Mouse (Mus musculus) frontal cortex, postnatal 25 days (tissue): ENCODE measurements around the gene Scarf1.
A peak's percentile ranks its signal among the peaks of the same experiment; 100 is the strongest.

Experiments used
- DNase-seq, 2 experiments: peaks; one replicate each; pipeline ENCODE4 v3.0.0; 2022; ENCODE audit warnings: low spot score in 2 of 2

The Scarf1 gene

DNA sequence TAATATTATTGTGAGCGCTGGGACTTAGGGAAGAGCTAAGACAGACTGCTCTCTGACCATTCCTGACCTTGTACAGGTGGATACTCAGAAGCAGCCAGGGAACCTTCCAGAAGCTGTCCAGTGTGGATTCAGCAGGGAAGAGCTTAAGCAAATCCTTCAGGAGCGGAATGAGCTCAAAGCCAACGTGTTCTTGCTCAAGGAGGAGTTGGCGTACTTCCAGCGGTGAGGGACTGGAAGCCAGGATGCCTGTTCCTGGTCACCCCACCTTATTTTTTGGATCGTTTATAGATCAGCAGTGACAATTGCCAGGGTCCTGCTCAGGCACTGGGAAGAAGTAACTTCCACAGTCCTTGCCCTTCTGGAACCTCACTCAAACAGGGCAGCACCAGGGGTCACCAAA lies 2.1 kb upstream of the Scarf1 start:
- DNase-seq, result no peak

DNA sequence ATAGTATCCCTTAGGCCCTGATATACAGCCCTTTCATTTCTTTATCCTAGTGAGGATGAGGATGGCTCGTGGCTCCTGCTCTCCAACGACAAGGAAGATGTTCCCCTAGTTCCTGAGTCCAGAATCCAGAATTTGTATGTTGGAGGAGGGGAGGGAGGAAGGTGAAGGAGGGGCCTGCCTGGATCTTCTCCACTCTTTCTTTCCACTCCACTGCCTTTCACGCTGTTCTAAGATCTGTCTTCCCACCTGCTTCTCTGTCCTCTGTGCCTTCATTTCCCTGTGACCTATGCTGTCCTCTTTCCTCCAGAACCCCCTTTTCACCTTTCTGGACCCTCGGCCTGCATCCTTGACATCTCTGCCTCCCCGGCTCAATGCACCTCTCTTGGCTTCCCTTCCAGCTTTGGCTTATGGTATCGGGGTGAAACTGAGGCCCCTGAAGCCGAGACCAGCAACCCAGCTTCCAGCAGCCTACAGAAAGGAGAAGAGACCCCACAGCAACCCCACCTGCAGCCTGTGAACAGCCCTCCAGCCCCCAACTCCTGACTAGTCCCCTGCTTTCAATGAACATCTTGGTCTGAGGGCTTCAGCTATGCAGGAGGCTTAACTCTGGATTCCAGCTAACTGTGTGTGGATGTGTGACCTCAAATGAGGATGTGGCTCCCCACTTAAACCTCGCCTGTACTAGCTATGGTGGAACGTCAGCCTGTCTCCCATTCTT lies 880 bp upstream of the Scarf1 start:
- DNase-seq, result no peak

DNA sequence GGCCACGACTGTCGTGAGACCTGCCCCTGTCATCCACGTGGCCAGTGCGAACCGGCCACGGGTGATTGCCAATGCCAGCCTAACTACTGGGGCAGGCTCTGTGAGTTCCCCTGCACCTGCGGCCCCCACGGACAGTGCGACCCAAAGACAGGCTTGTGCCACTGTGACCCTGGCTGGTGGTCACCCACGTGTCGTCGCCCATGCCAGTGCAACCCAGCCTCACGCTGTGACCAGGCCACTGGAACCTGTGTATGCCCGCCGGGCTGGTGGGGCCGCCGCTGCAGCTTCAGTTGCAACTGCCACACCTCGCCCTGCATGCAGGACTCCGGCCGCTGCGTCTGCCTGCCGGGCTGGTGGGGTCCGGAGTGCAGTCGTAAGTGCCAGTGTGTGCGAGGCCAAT lies 1.8 kb downstream of the Scarf1 start:
- DNase-seq, result no peak

DNA sequence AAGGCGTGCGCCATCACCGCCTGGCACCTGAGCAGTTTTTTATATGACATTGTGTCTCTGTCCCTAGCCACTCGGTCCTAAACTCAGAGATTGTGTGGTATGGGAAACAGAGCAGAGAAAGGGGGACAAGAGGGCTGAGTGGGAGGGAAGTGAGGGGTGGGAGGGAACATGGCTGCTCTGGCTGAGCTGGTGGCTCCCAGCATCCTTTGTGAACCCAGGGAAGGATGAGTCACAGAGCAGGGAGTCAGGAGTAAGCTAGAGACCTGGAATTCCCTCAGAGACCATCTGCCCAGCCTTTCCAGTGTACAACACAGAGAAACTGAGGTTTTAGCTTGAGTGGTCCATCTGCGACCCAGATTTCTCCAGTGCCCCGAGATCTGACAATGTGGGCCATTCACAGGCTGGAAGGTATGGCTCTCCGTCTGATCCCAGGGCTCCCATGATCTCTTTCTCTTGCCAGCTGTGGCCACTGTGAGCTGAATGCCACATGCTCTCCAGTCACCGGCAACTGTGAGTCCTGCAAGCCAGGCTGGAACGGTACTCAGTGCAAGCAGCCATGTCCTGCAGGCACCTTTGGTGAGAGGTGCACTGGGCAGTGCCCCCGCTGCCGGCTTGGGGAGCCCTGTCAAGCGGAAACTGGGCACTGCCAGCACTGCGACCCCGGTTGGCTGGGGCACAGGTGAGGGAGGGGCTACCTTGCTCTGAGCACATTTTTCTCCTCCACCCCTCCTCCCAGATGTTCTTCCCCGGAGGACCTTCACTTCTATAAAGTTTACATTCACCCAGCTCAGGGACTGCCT lies 6.7 kb downstream of the Scarf1 start:
- no peak for DNase-seq

DNA sequence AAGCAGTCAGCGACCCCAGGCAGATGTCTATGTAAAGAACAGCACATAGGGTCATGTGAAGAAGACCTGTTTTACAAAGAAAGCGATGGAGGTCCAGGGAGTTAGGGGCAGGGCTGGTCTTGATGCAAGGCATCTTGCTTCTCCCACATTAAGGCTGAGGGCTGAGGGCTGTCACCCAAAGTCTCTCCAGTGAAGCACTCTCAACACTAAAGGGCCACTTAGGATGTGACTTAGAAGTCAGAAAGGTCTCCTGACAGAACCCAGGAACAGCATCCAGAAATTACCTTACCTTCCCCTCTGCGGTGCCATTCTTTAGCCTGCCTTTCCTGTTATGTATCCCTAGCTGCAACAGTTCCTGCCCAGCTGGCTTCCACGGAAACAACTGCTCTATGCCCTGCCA lies 8.3 kb downstream of the Scarf1 start:
- DNase-seq, result no peak

DNA sequence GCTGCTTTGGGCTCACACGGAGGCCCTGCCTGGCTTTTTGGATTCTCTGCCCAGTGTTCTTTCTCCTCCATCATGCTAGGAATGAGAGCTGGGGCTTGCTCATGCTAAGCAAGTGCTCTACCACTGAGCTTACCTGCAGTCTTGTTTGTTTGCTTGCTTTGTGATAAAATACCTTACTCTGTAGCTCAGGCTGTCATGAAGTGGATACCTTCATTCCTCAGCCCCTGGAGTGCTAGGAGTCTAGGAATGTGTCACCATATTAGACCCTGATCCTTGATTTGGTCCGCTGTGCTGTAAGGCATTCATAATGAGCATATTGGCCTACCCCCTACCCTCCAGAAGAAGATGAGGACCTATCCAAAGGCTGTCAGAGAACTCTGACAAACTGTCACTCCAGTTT lies 9.5 kb downstream of the Scarf1 start:
- no peak for DNase-seq

DNA sequence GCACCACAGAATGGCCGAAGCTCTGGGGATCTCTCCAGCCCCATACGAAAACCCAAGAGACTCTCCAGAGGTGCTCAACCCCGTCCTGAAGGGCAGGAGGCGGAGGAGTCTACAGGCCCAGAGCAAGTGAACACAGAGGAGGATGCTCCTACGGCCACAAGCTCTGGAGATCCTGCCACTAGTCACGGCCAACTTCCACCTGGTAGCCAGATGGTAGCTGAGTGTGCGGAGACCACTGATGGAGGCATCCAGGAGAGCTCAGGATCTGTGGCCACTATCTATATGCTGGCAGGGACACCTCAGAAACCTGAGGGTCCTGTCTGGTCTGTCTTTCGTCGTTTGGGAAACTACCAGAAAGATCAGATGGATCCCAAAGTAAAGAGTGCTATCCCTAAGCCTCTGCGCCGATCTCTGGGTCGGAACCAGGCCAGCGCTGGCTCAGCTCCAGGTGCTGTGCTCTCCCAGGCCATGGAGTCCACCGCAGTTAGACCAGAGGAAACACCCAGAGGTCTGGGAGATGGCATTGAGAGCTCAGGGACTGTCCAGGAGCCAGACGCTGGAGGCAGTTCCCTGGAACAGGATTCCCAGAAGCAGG lies 12.3 kb downstream of the Scarf1 start:
- DNase-seq, result no peak

DNA sequence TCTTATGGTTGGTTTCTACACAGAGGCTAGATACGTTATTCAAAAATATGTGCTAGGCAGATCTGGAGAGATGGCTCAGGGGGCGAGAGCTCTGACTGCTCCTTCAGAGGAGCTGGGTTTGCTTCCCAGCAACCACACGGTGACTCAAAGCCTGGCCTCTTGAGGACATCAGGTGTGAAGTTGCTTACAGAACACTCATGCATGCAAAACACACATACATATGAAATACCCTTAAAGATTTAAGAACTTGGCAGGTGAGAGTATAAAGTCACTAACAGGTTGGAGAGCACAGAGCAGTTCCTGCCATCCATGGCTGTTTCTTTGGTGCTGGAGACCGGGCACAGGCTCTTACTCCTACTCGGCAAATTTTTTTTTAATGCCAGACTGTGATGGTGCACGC lies 13.6 kb downstream of the Scarf1 start:
- DNase-seq, result no peak

DNA sequence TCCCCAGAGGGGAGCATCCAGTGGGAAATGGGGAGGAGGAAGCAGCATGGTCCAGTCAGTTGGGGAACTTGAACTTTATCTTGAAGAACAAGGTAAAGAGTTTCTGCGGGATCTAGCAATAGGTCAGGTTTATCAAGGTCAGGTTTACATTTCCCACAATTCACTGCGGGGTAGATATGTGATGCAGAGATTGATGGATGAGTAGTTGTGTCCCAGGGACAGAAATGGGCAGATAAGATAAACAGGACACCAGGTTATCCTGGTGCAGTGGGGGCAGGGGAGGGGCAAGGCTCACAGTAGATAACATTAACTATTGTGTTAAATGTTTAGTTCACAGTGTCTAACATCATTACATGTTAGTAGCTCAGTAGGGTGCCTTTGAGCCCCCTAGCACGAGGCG lies 16.4 kb downstream of the Scarf1 start:
- DNase-seq, result no peak

DNA sequence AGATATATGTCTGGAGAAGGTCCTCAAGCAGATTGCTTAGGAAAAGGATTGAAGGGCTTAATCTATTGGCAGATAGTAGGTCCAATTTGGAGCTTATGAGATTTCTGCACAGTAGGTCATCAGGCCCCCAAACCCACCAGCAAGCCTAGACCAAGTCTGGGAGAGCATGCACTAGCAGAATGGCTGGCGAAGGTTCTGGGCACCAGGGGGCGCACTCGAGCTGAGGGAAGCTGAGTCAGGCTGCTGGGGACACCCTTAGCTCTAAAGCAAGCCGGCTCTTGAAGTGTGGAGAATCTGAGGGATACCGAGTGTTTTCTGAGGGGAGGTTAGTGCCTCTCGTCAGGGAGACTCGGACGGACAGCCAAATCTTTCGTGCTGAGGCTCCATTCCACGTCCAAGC lies 17.0 kb downstream of the Scarf1 start:
- DNase-seq, result peak; percentile 98 to 99

DNA sequence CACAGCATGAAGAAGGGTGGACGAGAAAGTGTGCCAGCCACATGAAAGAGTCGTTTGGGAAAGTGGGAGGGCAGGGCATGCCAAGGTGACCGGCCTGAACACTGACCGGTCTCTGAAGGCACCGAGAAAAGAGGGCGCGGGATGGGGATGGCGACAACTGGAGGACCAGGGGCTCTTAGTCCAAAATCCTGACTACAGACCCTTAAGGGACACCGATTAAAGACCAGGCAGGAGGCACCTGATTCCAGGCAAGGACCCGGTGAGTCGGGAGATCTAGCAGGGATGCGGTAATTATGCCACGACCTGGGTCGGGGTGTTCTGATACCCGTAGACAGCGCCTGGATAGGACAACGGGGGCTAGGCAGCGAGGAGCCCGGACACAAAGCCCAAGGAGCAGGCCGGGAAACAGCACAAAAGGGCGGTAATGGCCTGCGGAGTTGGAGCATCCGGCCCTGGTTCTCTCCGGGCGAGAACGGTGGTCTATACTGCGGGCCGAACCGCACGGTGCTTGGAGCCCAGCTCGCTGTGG lies 17.6 kb downstream of the Scarf1 start:
- no peak for DNase-seq

DNA sequence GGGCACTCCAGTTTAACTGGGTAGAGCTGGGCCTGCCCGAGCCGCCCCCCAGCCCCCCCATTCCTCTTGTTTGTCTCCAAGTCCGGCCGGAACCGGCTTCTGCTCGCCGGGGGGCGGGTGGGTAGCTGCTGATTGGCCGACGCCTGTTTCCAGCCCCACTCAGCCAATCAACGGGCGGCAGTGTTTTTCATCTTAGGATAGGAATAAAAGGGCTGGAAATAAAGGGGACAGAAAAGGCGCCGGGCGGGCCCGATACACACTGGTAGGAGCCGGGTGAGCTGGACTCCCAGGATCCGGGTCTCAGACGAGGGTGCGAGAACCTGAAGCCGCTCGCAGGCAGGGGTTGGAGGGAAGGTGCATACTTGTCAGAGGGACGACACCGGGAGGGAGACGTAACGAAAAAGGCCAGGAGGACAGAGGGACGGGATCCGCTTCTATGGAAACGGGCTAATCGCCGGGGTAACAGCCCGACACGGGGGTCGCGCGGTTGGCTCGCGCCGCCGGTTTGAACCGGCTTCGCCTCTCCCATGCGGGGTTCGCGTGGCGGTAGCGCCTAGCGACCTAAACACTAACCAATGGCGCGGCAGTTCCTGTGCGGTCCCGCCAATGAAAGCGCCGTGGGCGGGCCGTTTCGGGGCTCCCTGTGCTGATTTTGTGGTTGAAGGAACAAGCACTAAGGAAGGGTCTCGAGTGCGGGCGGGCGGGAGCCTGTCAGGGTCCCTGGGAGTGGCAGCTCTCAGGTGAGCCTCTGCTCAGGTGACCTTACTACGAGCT lies 18.3 kb downstream of the Scarf1 start, which contains the start of gene Slc43a2:
Gene Slc43a2, plus strand, starts transcription at position 226 of the 774 bp plus-strand sequence.
- peak; percentile 95 to 96 for DNase-seq

DNA sequence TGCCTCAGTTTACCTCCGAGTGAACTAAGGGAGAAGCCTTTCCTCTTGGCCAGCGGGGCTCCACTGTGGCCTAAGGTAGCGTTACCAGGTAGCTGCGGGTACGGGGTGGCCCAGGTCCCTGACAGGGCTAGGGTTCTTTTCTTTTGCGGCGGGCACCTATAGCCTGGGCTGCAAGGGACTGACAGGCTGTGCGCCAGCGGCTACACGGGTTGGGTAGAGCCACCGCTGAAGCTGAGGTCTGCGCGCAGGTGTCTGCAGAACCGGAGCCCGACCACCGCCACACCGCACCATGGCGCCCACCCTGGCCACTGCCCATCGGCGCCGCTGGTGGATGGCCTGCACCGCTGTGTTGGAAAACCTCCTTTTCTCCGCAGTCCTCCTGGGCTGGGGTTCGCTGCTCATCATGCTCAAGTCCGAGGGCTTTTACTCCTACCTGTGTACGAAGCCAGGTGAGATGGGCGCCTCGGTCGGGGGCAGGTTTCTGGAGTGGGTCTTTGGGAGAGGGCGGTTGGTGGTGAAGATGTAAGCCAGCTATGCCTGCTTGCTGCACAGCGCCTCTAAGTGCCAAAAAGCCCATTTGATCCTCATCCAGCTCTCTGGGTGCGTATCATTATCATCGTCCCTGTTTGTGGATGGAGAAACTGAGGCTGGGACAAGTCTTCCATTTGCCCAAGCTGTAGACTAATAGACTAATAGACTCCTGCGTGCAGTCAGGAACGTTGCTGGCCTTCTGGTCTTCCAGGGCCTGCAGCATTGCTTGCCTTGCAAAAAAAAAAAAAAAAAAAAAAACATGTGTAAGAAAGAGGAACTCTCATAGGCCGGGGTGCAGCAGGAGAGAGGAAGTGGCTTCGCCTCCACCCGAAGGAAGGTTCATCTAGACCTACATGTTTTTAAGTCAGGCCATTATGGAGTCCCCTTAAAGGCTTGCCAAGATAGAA lies 19.3 kb downstream of the Scarf1 start:
- DNase-seq, result no peak

DNA sequence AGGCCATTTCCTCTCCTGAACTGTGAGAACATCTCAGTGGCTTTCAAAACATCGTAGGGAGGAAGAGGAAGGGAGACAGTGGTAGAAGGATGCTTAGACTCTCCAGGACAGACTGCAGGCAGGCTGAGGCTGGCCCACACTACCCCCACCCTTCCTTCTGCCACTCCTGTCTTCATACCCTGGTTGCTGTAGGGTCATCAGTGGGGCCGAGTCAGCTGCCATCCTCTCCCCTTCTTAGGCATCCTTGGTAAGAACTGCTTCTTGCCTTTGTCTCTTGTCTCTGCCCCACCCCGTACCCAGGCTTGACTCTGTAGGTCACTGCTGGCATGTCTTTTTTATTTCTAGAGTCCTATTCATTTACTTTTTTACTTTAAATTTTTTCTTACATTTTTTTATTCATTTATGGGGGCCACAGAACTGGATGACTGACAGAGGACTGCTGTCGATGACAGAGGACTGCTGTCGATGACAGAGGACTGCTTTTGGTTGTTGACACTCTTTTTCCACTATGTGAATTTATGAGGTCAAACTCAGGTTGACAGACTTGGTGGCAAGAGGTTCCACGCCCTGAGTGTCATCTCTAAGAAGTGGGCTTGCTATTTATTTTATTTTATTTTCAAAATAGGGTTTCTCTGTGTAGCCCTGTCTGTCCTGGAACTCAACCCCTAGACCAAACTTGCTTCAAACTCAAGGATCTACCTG lies 20.1 kb downstream of the Scarf1 start:
- no peak for DNase-seq

DNA sequence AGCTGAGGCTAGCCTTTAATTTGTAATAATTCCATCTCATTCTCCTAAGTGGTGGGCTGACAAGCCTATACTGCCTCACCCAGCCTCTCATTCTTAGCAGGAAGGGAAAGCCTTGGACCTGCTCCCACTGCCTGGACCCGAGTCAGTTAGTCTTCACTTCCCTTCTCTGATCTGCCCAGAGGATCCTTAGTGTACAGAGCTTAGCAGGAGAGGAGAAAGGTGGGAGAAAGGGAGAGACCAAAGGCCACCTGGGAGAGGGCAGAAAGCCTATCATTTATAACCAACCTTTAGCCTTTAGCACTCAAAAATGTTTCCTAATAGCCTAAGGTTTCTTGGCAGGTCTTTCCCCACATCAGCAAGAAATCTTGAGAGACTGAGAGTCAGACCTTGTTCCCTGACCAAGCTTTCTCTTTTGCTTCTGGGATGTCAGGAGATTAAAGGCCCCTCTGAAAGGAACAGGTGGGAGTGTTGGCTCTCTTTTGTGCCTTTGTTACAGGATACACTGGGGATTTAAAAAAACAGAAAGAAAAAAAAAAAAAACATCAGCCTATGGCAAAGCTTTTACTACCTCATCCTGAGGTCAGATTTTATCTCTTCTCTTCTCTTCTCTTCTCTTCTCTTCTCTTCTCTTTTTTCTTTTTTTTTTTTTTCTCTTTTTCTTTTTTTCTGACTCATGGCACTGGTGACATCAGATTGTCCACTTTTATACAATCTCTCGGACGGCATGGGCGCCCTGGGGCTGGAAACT lies 21.1 kb downstream of the Scarf1 start:
- DNase-seq, result no peak

DNA sequence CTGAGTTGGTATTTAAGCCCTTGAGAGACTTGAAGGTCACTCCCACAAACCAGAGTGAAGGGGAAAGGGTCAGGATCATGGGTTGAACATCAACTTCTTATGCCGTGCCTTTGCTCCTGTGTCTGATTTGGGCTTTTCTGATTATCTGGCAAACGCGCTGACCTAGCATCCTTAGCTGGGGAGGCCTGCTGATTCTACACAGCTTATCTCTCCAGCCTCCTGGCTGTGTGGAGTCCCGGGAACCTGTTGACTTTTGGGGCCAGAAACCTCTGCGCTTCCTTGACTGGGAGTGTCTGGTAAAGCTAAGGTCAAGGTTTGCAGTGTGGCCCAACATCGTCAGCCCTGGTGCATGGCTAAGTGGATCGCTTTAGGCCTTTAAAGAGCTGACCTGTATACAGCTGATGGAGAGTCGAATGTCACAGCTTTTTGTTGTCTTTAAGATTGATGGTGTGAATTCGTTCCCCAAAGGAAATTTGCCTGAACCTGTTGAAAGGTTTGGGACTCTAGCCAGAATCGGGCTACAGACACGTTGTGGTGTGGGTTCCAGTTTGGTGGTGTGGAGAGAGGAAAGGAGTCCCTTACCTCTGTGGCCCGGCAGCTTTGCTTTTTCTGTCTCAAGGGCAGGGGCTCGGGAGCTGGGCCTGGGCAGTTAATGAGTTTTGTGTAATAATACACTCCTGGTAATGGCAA lies 21.9 kb downstream of the Scarf1 start:
- no peak for DNase-seq

DNA sequence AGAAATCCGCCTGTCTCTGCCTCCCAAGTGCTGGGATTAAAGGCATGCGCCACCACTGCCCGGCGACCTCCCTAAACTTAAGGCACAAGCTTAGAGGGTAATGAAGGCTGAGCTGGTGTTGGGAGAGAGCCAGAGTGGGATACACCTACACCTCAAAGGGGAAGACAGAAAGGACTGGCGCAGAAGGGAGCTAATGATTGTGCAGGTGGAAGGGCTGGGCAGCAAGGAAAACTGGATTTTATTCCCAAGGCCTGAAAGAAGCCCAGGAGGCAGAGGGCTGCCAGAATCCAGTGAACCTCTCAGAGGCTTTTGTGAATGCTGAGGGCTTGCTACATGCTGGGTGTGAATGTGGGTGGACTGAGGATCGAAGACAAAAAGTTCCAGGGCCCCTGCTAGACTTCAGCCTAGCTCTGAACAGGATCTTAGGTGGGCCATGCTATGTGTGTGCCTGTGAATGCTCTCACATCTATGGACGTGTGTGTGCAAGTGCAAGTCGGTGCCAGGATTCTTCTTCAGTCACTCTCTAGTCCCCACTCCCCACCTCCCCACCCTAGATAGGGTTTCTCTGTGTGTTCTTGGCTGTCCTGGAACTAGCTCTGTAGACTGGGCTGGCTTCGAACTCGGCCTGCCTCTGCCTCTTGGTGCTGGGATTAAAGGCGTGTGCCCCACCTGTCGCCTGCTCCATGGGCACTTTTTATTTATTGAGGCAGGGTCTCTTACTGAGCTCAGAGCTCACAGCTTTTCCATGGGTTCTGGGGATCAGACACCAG lies 23.1 kb downstream of the Scarf1 start:
- no peak for DNase-seq

DNA sequence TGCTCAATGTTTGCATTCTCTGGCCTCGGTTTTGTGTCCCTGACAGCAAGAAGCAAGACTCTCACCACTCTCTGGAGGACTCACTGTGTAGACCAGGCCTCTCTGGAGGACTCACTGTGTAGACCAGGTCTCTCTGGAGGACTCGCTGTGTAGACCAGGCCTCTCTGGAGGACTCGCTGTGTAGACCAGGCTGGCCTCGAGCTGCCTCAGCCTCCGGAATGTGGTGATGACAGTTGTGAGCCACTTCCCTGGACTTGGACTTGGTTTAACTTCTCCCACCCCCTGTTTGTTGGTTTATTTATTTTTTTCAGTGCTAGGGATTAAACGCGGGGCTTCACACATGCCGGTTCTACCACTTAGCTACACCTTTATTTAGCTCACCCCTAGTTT lies 23.7 kb downstream of the Scarf1 start:
- no peak for DNase-seq
